In the genomic region with DNA sequence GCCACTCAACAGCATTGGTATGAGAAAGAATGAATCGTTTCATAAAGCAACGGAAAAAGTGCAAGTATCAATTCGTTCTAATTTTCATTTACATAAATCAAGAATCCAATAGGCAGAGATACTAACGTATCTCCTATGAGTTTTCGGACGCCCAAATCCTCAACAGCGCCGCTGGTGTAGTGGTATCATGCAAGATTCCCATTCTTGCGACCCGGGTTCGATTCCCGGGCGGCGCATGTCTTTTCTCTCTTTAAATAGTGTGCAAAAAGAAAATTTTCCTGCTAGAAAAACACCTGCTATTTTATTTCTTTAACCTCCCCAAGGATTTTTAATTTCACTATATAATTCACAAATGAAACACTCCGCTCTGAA, we compare ENCODE assay signal across 9 mouse cellular contexts. TPM values are rescaled to one million over a fixed set of nuclear protein-coding genes. Genes with fewer than 3 reads are reported as not detected.
DNase-seq lines count a peak whose midpoint lies in the region; ATAC-seq and TF ChIP-seq lines count a peak whose summit lies in the region.
"Had no signal": no experiment of that assay in that cellular context is flagged by ENCODE, and none has a peak within 500 bp of the region (broad histone marks: within the 10 kb centered on the region; RNA-seq: fewer than 3 reads in every experiment).

No protein-coding gene starts in this region.

- H3K27ac ChIP-seq in small intestine, adult 2 months (ENCODE audit: insufficient read depth, low read depth, low read length), result no peak overlapping the region

- no peaks in the 10 kb centered on the region; the same call in none of the 2 replicates for H3K4me1 ChIP-seq in small intestine, adult 2 months (ENCODE audit: control insufficient read depth, insufficient read depth, insufficient read length, low read length)

- TF ChIP-seq POLR2A in small intestine, adult 2 months (IDR thresholded peaks at IDR 0.05; ENCODE audit: low read depth, low read length), result no peak

- H3K4me3 ChIP-seq in small intestine, adult 2 months (ENCODE audit: low read depth, low read length), result peak overlapping the region; percentile 91

- WGBS in small intestine, adult 2 months, result under 1% methylated on average over 15 of the region's 15 CpGs

- H3K27me3 ChIP-seq in small intestine, adult 2 months (ENCODE audit: control insufficient read depth, insufficient read depth, low read length), result no peaks in the 10 kb centered on the region
- H3K27me3 ChIP-seq: Patski had no signal

- intact Hi-C loops in left cerebral cortex, postnatal 25 days (cut with DNase I), result no loop called here

- TF ChIP-seq CTCF in small intestine, adult 2 months (IDR thresholded peaks at IDR 0.05; ENCODE audit: extremely low read depth, insufficient read length, insufficient replicate concordance, low read depth, low read length), result no peak

- H3K36me3 ChIP-seq in small intestine, adult 2 months (ENCODE audit: control insufficient read depth, insufficient read depth, low read length), result peaks cover 2% of the 10 kb centered on the region; the same call in 1 of the 2 replicates

- peak; percentile 60; the same call in 1 of the 2 replicates for ATAC-seq in megakaryocyte-erythroid progenitor cell, adult 5-6 weeks (replicated peaks; ENCODE audit: low FRiP score, low TSS enrichment, poor library complexity, severe bottlenecking)

- peak; percentile 85 to 97 for DNase-seq in heart, adult 18-20 months
- no peak for DNase-seq in heart, adult 11 months
- peak; percentile 93 for DNase-seq in cerebellum, postnatal 25 days
- peak; percentile 97 to 99 for DNase-seq in frontal cortex, postnatal 25 days (ENCODE audit: low spot score in 2 of 2)
- DNase-seq in induced T-regulatory cell, adult 2 months (ENCODE audit: low read depth), result peak; percentile 91
- DNase-seq in left cerebral cortex, postnatal 25 days (ENCODE audit: low spot score in 2 of 2), result peak; percentile 92 to 96

RNA-seq across cellular contexts. Expression of a gene that starts 0.3 kb away (rescaled TPM):
- total RNA-seq in heart, adult 18-20 months (2021), result 10 to 100 TPM; 17.2 to 19.3 TPM
- 100 to 1,000 TPM; 107 to 116 TPM for total RNA-seq in left cerebral cortex, postnatal 25 days (2021)
- total RNA-seq in megakaryocyte-erythroid progenitor cell, adult 5-6 weeks (2014; fragmentation: Nextera tagmentation), result 92.4 and 94.8 TPM in 2 replicates
- total RNA-seq in megakaryocyte-erythroid progenitor cell, adult 5-6 weeks (2017), result 42.8 and 85.8 TPM in 2 replicates
- 3.4 and 6.8 TPM in 2 replicates for polyA plus RNA-seq in small intestine, adult 2 months (2012; rRNA removed)

RNA-seq across cellular contexts. Expression of a gene that starts 6.8 kb away (rescaled TPM):
- total RNA-seq in heart, adult 18-20 months (2021), result 10 to 100 TPM; 81.9 to 86.8 TPM
- 100 to 1,000 TPM in 1 of 2 experiments, 10 to 100 TPM in 1; 95.3 to 104 TPM for total RNA-seq in left cerebral cortex, postnatal 25 days (2021)
- 14.1 and 15.5 TPM in 2 replicates for total RNA-seq in megakaryocyte-erythroid progenitor cell, adult 5-6 weeks (2014; fragmentation: Nextera tagmentation)
- 34.3 and 40.4 TPM in 2 replicates for total RNA-seq in megakaryocyte-erythroid progenitor cell, adult 5-6 weeks (2017)
- polyA plus RNA-seq in small intestine, adult 2 months (2012; rRNA removed), result 8.1 and 10.0 TPM in 2 replicates

RNA-seq across cellular contexts. Expression of a gene that starts 22.7 kb away (rescaled TPM):
- not detected for total RNA-seq in heart, adult 18-20 months (2021)
- not detected for total RNA-seq in left cerebral cortex, postnatal 25 days (2021)
- not detected in 2 replicates for total RNA-seq in megakaryocyte-erythroid progenitor cell, adult 5-6 weeks (2014; fragmentation: Nextera tagmentation)
- total RNA-seq in megakaryocyte-erythroid progenitor cell, adult 5-6 weeks (2017), result 4.9 TPM in 1 of 2 replicates, not detected in the other
- 6.5 and 9.2 TPM in 2 replicates for polyA plus RNA-seq in small intestine, adult 2 months (2012; rRNA removed)

RNA-seq across cellular contexts. Expression of a gene that starts 32.6 kb away (rescaled TPM):
- 10 to 100 TPM; 41.2 to 48.5 TPM for total RNA-seq in heart, adult 18-20 months (2021)
- total RNA-seq in left cerebral cortex, postnatal 25 days (2021), result 10 to 100 TPM; 58.9 to 62.2 TPM
- total RNA-seq in megakaryocyte-erythroid progenitor cell, adult 5-6 weeks (2014; fragmentation: Nextera tagmentation), result 665 and 676 TPM in 2 replicates
- 44.6 and 66.9 TPM in 2 replicates for total RNA-seq in megakaryocyte-erythroid progenitor cell, adult 5-6 weeks (2017)
- 6.2 and 15.3 TPM in 2 replicates for polyA plus RNA-seq in small intestine, adult 2 months (2012; rRNA removed)

RNA-seq across cellular contexts. Expression of a gene that starts 34.5 kb away (rescaled TPM):
- total RNA-seq in heart, adult 18-20 months (2021), result 10 to 100 TPM in 1 of 2 experiments, 1 to 10 TPM in 1; 8.4 to 10.4 TPM
- 10 to 100 TPM; 19.2 to 19.5 TPM for total RNA-seq in left cerebral cortex, postnatal 25 days (2021)
- 29.8 and 33.8 TPM in 2 replicates for total RNA-seq in megakaryocyte-erythroid progenitor cell, adult 5-6 weeks (2014; fragmentation: Nextera tagmentation)
- 12.4 and 21.9 TPM in 2 replicates for total RNA-seq in megakaryocyte-erythroid progenitor cell, adult 5-6 weeks (2017)
- 2.4 and 4.1 TPM in 2 replicates for polyA plus RNA-seq in small intestine, adult 2 months (2012; rRNA removed)
